Mouse (Mus musculus) liver, embryonic 14.5 days (tissue): ENCODE data around the gene Igsf21.

Experiments
- CTCF ChIP-seq: IDR thresholded peaks from 2 replicates; pipeline ENCODE4 v1.5.1; 2016; ENCODE audit warnings: antibody characterized with exemption, low read depth, control low read depth
- EP300 ChIP-seq: IDR thresholded peaks from 2 replicates; pipeline ENCODE4 v1.6.1; 2016; ENCODE audit warnings: antibody characterized with exemption, low read depth

GRCm38 (mm10) chr4:140004932-140005331, 241.7 kb downstream of the Igsf21 start:
- no peak for TF ChIP-seq CTCF
- TF ChIP-seq EP300, result no peak
